Mouse (Mus musculus): ENCODE data around the gene Peg3. TPM values are rescaled to one million over a fixed set of nuclear protein-coding genes. Genes with fewer than 3 reads are reported as not detected.

Peg3 gene
- polyA plus RNA-seq, 1 experiment, result 4.1 TPM

DNA sequence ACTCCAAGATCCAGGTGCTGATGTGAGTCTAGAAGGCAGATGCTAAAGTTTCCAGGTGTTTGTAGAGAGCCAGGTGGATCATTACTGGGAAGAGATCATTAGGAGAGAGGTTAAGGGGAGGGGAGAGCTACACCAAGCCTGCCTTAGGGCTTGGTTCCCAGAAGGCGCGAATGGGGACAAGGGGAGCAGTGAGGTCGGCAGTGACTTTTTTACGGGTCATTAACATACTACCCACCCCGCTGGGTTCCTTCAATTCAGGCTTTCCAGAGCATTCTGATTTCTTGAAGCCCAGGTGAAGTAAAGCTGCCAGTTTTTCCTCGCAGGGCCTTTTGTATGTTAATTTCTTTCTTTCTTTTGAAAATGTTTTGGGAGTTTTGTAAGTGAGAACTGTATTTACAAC is 29.9 kb upstream of the Peg3 start:
- Histone ChIP-seq H3K4me1 (ENCODE audit: control insufficient read depth, insufficient read depth, low read length) (no peaks in the 10 kb centered on the region), H3K4me3 (replicated peaks; ENCODE audit: control insufficient read depth, low read depth, low read length) (no peak overlapping the region), H3K27ac (ENCODE audit: control insufficient read depth, insufficient read depth, low read depth, low read length, poor library complexity) (no peak overlapping the region)
- WGBS, result 64% methylated on average over 6 of the region's 6 CpGs
- TF ChIP-seq CTCF (IDR thresholded peaks at IDR 0.05; ENCODE audit: control insufficient read depth, insufficient read depth, low read length) (no peak), POLR2A (IDR thresholded peaks at IDR 0.05; ENCODE audit: borderline replicate concordance, control insufficient read depth, low read depth, low read length) (no peak)

DNA sequence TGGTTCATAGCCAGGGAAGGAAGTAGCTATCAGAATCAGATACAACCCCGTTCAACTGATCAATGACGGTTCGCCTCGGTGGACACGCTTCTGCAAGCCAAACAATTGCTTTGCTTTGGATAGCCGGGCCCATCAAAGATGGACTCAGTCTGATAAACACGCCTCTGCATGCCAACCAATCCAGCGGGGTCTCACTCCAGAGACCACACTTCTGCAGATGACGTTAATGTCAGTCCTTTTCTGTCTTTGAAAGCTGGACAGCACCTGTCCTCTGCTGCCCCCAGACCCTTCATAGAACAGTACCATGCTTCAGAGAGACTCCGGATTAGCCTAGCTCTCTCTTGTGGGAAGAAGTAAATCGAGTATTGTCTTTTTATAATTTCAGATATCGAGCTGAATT is 29.5 kb upstream of the Peg3 start:
- H3K4me1 ChIP-seq (ENCODE audit: control insufficient read depth, insufficient read depth, low read length), result no peaks in the 10 kb centered on the region
- H3K4me3 ChIP-seq (replicated peaks; ENCODE audit: control insufficient read depth, low read depth, low read length), result no peak overlapping the region
- TF ChIP-seq CTCF (IDR thresholded peaks at IDR 0.05; ENCODE audit: control insufficient read depth, insufficient read depth, low read length) (no peak), POLR2A (IDR thresholded peaks at IDR 0.05; ENCODE audit: borderline replicate concordance, control insufficient read depth, low read depth, low read length) (no peak)
- H3K27ac ChIP-seq (ENCODE audit: control insufficient read depth, insufficient read depth, low read depth, low read length, poor library complexity), result no peak overlapping the region
- WGBS, result 76% methylated on average over 12 of the region's 12 CpGs

DNA sequence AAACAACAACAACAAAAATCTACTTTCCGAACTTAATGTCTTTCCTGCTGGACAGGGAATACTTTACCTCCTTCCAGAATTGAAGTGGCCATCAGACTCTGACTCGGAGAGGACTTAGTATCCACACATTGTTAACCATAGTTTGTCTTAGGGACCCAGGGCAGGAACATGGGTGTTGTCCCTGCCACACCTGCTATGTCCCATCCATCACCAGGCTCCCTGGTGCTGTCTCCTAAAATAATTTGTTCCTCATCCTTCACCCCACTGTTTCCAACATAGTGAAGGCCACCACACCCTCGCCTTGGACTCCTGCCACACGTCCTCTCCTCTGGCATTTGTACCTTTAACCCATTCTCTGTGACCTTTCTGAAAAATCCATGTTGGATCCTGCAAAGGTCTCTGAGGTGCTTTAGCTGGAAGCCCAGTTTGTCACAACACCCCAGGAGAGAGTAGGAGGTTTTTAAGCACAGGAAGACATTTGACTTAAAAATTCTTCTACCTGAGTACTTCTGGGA is 26.6 kb upstream of the Peg3 start:
- WGBS, result 74% methylated on average over 4 of the region's 4 CpGs
- H3K4me3 ChIP-seq (replicated peaks; ENCODE audit: control insufficient read depth, low read depth, low read length), result no peak overlapping the region
- no peaks in the 10 kb centered on the region for H3K4me1 ChIP-seq (ENCODE audit: control insufficient read depth, insufficient read depth, low read length)
- no peak overlapping the region for H3K27ac ChIP-seq (ENCODE audit: control insufficient read depth, insufficient read depth, low read depth, low read length, poor library complexity)
- no peak for TF ChIP-seq POLR2A (IDR thresholded peaks at IDR 0.05; ENCODE audit: borderline replicate concordance, control insufficient read depth, low read depth, low read length)
- no peak for TF ChIP-seq CTCF (IDR thresholded peaks at IDR 0.05; ENCODE audit: control insufficient read depth, insufficient read depth, low read length)

DNA sequence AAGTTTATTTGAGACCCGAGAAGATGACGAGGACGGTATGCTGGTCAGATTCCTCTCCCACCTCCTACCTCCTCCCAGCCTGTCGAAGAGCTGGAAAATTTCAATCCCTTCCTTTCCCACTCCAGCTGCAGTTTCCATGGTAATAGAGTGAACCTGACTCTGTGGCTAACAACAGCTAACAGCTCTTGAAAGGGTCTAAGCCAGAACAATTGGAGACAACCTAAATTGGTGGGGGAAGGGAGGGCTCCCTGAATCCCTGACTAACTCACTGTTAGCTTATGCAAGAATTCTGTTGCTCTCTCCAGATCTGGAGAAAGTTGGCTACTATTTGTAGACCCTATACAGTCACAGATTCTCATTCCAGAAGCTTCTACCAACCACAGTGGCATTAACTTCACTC is 23.2 kb upstream of the Peg3 start:
- H3K4me3 ChIP-seq (replicated peaks; ENCODE audit: control insufficient read depth, low read depth, low read length), result no peak overlapping the region
- TF ChIP-seq POLR2A (IDR thresholded peaks at IDR 0.05; ENCODE audit: borderline replicate concordance, control insufficient read depth, low read depth, low read length) (no peak), CTCF (IDR thresholded peaks at IDR 0.05; ENCODE audit: control insufficient read depth, insufficient read depth, low read length) (no peak)
- no peak overlapping the region for H3K27ac ChIP-seq (ENCODE audit: control insufficient read depth, insufficient read depth, low read depth, low read length, poor library complexity)
- H3K4me1 ChIP-seq (ENCODE audit: control insufficient read depth, insufficient read depth, low read length), result no peaks in the 10 kb centered on the region
- WGBS, result 54% methylated on average over 4 of the region's 4 CpGs

DNA sequence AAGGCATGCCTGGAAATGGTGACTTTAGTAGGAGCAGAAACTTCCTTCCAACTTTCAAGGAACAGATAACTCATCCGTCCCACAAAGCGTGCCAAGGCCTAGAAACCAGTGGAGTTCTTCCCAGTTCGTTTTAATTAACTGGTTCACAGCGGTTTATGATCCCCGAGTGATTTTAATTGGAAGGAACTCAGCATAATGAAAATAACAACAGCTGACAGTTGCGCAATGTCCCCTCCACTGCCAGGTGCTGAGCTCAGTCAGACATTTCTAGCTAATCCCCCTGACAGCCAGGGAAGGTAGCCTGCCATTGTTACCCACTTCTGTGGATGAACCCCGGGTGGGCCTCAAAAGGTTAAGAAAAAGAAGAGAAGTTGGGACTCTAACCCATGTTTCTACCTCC is 19.0 kb upstream of the Peg3 start:
- H3K27ac ChIP-seq (ENCODE audit: control insufficient read depth, insufficient read depth, low read depth, low read length, poor library complexity), result no peak overlapping the region
- no peak overlapping the region for H3K4me3 ChIP-seq (replicated peaks; ENCODE audit: control insufficient read depth, low read depth, low read length)
- WGBS, result 69% methylated on average over 7 of the region's 7 CpGs
- TF ChIP-seq CTCF (IDR thresholded peaks at IDR 0.05; ENCODE audit: control insufficient read depth, insufficient read depth, low read length) (no peak), POLR2A (IDR thresholded peaks at IDR 0.05; ENCODE audit: borderline replicate concordance, control insufficient read depth, low read depth, low read length) (no peak)
- no peaks in the 10 kb centered on the region for H3K4me1 ChIP-seq (ENCODE audit: control insufficient read depth, insufficient read depth, low read length)

DNA sequence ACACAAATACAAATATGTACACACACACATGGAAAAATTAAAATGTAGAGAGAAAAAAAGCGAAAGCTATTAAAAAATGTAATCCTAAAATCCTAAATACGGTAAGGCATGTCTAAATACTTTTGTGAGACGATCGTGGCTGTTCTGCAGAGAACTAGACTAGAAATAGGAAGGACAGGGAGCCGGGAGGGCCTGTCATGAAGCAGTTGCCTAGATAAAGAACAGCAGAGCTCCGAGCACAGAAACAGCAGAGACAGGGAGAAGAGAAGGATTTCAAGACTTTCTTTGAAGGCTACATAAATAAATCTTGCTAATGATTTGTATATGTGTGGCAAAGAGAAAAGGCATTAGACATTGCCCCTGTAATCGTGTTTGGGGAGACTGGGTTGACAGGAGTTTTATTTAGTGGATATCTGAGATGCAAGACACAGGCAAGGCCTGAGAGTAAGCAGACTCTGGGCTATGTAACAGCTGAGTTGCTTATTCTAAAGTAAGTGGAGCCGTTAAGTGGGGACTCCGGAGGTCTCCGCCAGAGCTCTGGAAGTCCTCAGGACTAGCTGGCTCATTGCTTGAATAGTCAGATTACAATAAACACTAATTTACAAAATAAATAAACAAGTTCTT is 14.2 kb upstream of the Peg3 start:
- Histone ChIP-seq H3K27ac (ENCODE audit: control insufficient read depth, insufficient read depth, low read depth, low read length, poor library complexity) (no peak overlapping the region), H3K4me3 (replicated peaks; ENCODE audit: control insufficient read depth, low read depth, low read length) (no peak overlapping the region), H3K4me1 (ENCODE audit: control insufficient read depth, insufficient read depth, low read length) (no peaks in the 10 kb centered on the region)
- TF ChIP-seq CTCF (IDR thresholded peaks at IDR 0.05; ENCODE audit: control insufficient read depth, insufficient read depth, low read length), result no peak
- no peak for TF ChIP-seq POLR2A (IDR thresholded peaks at IDR 0.05; ENCODE audit: borderline replicate concordance, control insufficient read depth, low read depth, low read length)
- WGBS, result 58% methylated on average over 10 of the region's 10 CpGs

DNA sequence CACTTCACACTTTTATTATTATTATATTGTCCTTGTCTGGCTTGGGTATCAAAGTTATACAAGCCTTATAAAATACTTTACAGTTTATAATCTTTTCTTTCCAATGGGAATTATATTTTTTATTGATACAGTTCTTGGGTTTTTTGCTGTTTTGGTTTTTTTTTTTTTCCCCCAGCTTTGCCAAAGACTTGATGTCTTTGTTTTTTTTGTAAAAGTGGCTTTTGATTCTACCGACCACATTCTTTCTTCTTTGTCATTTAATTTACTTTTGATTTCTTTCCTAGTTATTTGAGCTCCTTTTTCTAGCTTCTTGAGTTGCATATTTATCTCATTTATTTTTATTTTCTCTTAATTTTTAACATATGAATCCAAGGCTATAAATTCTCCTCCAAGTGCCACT is 5.8 kb upstream of the Peg3 start:
- no peaks in the 10 kb centered on the region for H3K4me1 ChIP-seq (ENCODE audit: control insufficient read depth, insufficient read depth, low read length)
- WGBS, result 79% methylated on average over 1 of the region's 1 CpGs
- H3K27ac ChIP-seq (ENCODE audit: control insufficient read depth, insufficient read depth, low read depth, low read length, poor library complexity), result no peak overlapping the region
- H3K4me3 ChIP-seq (replicated peaks; ENCODE audit: control insufficient read depth, low read depth, low read length), result no peak overlapping the region
- no peak for TF ChIP-seq POLR2A (IDR thresholded peaks at IDR 0.05; ENCODE audit: borderline replicate concordance, control insufficient read depth, low read depth, low read length)
- no peak for TF ChIP-seq CTCF (IDR thresholded peaks at IDR 0.05; ENCODE audit: control insufficient read depth, insufficient read depth, low read length)

DNA sequence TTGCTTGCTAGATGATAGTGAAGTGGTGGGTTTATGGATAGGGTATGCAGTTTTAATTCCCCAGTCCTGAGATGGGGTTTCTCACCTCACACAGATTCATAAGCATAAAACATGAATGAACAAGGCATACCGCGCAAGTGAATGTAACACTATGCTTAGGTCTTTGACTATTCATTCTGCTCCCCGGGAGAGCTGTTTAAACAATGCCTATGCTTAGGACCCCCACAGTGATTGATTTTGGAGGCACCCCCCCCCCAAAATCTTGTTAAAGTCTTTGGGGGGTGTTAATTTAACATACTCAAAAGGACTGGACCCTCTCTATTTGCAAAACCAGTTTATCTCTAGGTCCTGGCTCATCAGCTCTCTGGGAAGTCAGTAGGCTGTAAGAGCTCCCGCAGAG is 1.7 kb upstream of the Peg3 start:
- Histone ChIP-seq H3K27ac (ENCODE audit: control insufficient read depth, insufficient read depth, low read depth, low read length, poor library complexity) (no peak overlapping the region), H3K4me3 (replicated peaks; ENCODE audit: control insufficient read depth, low read depth, low read length) (no peak overlapping the region), H3K4me1 (ENCODE audit: control insufficient read depth, insufficient read depth, low read length) (no peaks in the 10 kb centered on the region)
- TF ChIP-seq CTCF (IDR thresholded peaks at IDR 0.05; ENCODE audit: control insufficient read depth, insufficient read depth, low read length) (no peak), POLR2A (IDR thresholded peaks at IDR 0.05; ENCODE audit: borderline replicate concordance, control insufficient read depth, low read depth, low read length) (no peak)
- 40% methylated on average over 4 of the region's 4 CpGs for WGBS

DNA sequence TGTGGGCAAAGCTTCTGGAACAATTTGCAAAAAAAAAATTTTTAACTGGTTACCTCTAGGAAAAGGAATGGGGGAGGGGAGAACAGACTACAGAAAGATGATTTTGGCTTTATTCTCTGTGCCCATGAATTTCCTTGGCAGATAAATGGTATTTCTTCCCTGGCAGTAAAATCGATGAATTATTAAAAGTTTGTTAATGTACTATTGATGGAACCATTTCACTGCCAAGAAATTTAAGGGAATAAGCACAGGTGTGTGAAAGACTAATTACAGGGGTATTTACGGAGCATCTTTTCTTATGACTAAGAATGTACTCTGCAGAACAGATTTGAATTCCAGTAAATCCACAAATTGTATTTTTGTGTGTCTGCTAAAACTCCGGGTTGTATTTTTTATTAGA is 1.1 kb upstream of the Peg3 start:
- H3K27ac ChIP-seq (ENCODE audit: control insufficient read depth, insufficient read depth, low read depth, low read length, poor library complexity), result no peak overlapping the region
- WGBS, result 41% methylated on average over 3 of the region's 3 CpGs
- TF ChIP-seq POLR2A (IDR thresholded peaks at IDR 0.05; ENCODE audit: borderline replicate concordance, control insufficient read depth, low read depth, low read length) (no peak), CTCF (IDR thresholded peaks at IDR 0.05; ENCODE audit: control insufficient read depth, insufficient read depth, low read length) (no peak)
- no peak overlapping the region for H3K4me3 ChIP-seq (replicated peaks; ENCODE audit: control insufficient read depth, low read depth, low read length)
- H3K4me1 ChIP-seq (ENCODE audit: control insufficient read depth, insufficient read depth, low read length), result no peaks in the 10 kb centered on the region
